Mouse (Mus musculus) liver, embryonic 12.5 days (tissue): ENCODE measurements around the gene Tbc1d4. TPM values are rescaled to one million over a fixed set of nuclear protein-coding genes. Genes with fewer than 3 reads are reported as not detected.

Experiments
- ATAC-seq: fragments of 200-750 bp; cut with Nextera tagmentation; 2 replicates; pipeline ENCODE4 v1.8.0; 2017; ENCODE audit warnings: moderate number of reproducible peaks, mild to moderate bottlenecking, moderate library complexity
- H3K27ac ChIP-seq: fragments of 300-500 bp; sonication (generic); 2 replicates; pipeline ENCODE4 v1.5.1; 2016; ENCODE audit warnings: mild to moderate bottlenecking
- H3K27me3 ChIP-seq: fragments of 300-500 bp; sonication (generic); replicated peaks from 2 replicates; pipeline ENCODE4 v1.6.1; 2016; ENCODE audit warnings: mild to moderate bottlenecking, moderate library complexity
- H3K36me3 ChIP-seq: fragments of 300-500 bp; sonication (generic); 2 replicates; pipeline ENCODE4 v1.6.1; 2016; ENCODE audit warnings: mild to moderate bottlenecking, moderate library complexity
- H3K4me1 ChIP-seq: fragments of 300-500 bp; sonication (generic); 2 replicates; pipeline ENCODE4 v1.6.1; 2016
- H3K4me2 ChIP-seq: fragments of 300-500 bp; sonication (generic); 2 replicates; pipeline ENCODE4 v1.6.1; 2016; ENCODE audit warnings: mild to moderate bottlenecking, moderate library complexity
- H3K4me3 ChIP-seq: fragments of 300-500 bp; sonication (generic); 2 replicates; pipeline ENCODE4 v1.5.1; 2016; ENCODE audit warnings: mild to moderate bottlenecking, moderate library complexity
- H3K9ac ChIP-seq: fragments of 300-500 bp; sonication (generic); 2 replicates; pipeline ENCODE4 v1.6.1; 2016; ENCODE audit warnings: mild to moderate bottlenecking, moderate library complexity
- H3K9me3 ChIP-seq: fragments of 300-500 bp; sonication (generic); replicated peaks from 2 replicates; pipeline ENCODE4 v1.6.1; 2016; ENCODE audit warnings: mild to moderate bottlenecking, moderate library complexity
- WGBS: fragments of 180-500 bp; shearing (Covaris S2); methylation state at CpG from one replicate; pipeline ENCODE4 v1.1.7; 2016; ENCODE audit not compliant: insufficient replicate concordance; 5-methylcytosine and 5-hydroxymethylcytosine counted together
- polyA plus RNA-seq: library from polyadenylated mRNA; unstranded; fragments of >200 nt; fragmentation: Nextera tagmentation; extraction: Ambion mirVana; gene quantifications from 2 replicates; pipeline ENCODE4 v1.2.1, GENCODE M21; 2016

Tbc1d4 gene
- polyA plus RNA-seq, 1 experiment from 2014 or later = 3.9 TPM

- H3K9ac ChIP-seq = no peak overlapping the region
- no peak overlapping the region for H3K27ac ChIP-seq
- H3K4me3 ChIP-seq = no peak overlapping the region
- no peak for ATAC-seq
- H3K27me3 ChIP-seq = no peaks in the 10 kb centered on the region
- no peaks in the 10 kb centered on the region for H3K9me3 ChIP-seq
- 74% methylated on average over 2 of the region's 2 CpGs for WGBS
- H3K4me1 ChIP-seq = no peaks in the 10 kb centered on the region
- no peaks in the 10 kb centered on the region for H3K36me3 ChIP-seq
- H3K4me2 ChIP-seq = no peak overlapping the region
Measured at GRCm38 (mm10) chr14:101519964-101520363, 89.0 kb downstream of the Tbc1d4 start.

DNA sequence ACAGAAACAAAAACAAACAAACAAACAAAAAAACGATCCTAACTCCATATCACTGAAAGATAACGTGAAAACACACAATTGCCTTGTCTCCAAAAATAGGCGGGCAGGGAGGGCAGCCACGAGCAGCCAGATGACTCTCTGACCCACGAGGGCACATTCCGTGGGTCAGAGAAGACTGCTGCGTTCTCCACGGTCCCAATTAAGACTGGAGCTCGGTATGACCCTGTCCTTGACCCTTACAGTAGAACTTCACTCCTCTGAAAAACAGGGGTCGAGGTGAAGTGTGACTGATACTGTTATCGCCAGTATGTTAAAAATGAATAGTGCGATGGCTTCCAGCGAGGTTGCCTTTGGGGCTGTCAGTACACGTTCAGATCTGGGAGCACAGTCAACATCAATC lies 90.7 kb downstream of the Tbc1d4 start:
- Histone ChIP-seq H3K9me3 (no peaks in the 10 kb centered on the region), H3K4me1 (no peaks in the 10 kb centered on the region), H3K4me2 (no peak overlapping the region), H3K36me3 (no peaks in the 10 kb centered on the region), H3K27me3 (no peaks in the 10 kb centered on the region), H3K9ac (no peak overlapping the region), H3K4me3 (no peak overlapping the region), H3K27ac (no peak overlapping the region)
- 46% methylated on average over 14 of the region's 14 CpGs for WGBS
- no peak for ATAC-seq

GRCm38 (mm10) chr14:101517801-101518200 lies 91.2 kb downstream of the Tbc1d4 start:
- Histone ChIP-seq H3K4me2 (no peak overlapping the region), H3K4me3 (no peak overlapping the region)

GRCm38 (mm10) chr14:101517341-101517740 lies 91.7 kb downstream of the Tbc1d4 start:
- Histone ChIP-seq H3K27me3 (no peaks in the 10 kb centered on the region), H3K9ac (no peak overlapping the region), H3K4me2 (no peak overlapping the region), H3K27ac (no peak overlapping the region), H3K36me3 (no peaks in the 10 kb centered on the region), H3K9me3 (no peaks in the 10 kb centered on the region), H3K4me1 (no peaks in the 10 kb centered on the region), H3K4me3 (no peak overlapping the region)
- ATAC-seq = no peak
- 23% methylated on average over 5 of the region's 5 CpGs for WGBS

More at GRCm38 (mm10) chr14:101517801-101518200, 91.2 kb downstream of the Tbc1d4 start:
- no peak overlapping the region for H3K9ac ChIP-seq
- H3K27me3 ChIP-seq = no peaks in the 10 kb centered on the region
- no peaks in the 10 kb centered on the region for H3K9me3 ChIP-seq
- ATAC-seq = no peak
- H3K27ac ChIP-seq = no peak overlapping the region
- WGBS = 59% methylated on average over 6 of the region's 6 CpGs
- H3K4me1 ChIP-seq = no peaks in the 10 kb centered on the region
- no peaks in the 10 kb centered on the region for H3K36me3 ChIP-seq

DNA sequence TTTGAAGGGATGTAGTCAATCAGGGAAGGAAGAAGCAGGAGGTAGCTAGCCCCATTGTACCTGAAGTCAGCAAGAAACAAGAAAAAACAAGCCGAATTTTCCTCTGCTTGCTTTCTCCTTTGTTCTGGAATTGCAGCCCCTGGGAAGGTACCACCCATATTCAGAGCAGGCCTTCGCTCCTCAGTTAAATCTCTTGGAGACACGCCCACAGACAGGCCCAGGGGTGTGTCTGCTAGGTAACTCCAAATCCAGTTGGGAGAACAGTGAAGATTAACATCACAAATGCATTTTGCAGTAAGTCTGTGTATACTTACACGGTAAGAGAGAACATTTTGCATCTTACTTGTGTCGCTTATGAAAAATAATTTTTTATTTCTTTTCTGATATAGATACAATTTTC lies 92.1 kb downstream of the Tbc1d4 start:
- Histone ChIP-seq H3K4me1 (no peaks in the 10 kb centered on the region), H3K9ac (no peak overlapping the region), H3K27ac (no peak overlapping the region), H3K36me3 (no peaks in the 10 kb centered on the region), H3K4me2 (no peak overlapping the region), H3K9me3 (no peaks in the 10 kb centered on the region), H3K27me3 (no peaks in the 10 kb centered on the region), H3K4me3 (no peak overlapping the region)
- ATAC-seq = no peak
- 37% methylated on average over 5 of the region's 5 CpGs for WGBS

- H3K27me3 ChIP-seq = no peaks in the 10 kb centered on the region
- no peaks in the 10 kb centered on the region for H3K9me3 ChIP-seq
- WGBS = 78% methylated on average over 11 of the region's 11 CpGs
- no peak overlapping the region for H3K4me3 ChIP-seq
- H3K36me3 ChIP-seq = no peaks in the 10 kb centered on the region
- H3K27ac ChIP-seq = no peak overlapping the region
- no peak for ATAC-seq
- H3K9ac ChIP-seq = no peak overlapping the region
- H3K4me2 ChIP-seq = no peak overlapping the region
- H3K4me1 ChIP-seq = no peaks in the 10 kb centered on the region
Measured at GRCm38 (mm10) chr14:101516031-101516430, 93.0 kb downstream of the Tbc1d4 start.

DNA sequence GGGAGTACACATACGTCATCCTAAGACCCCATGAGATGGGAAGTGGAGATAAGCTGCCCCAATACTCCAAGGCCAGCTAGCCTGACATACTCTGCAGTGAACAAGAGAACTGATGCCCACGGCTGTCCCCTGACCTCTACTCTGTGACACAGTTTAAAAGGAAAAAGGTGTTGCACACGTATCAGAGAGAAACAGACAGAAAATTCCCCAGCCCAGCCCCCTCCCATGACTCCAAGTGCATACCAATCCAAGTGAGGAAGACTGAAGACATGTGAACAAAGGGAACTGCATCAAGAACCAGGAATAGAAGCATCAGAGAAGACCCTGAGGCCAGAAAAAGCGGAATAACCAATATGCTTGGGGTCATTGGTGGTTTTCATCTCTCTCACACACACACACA lies 93.7 kb downstream of the Tbc1d4 start:
- Histone ChIP-seq H3K4me1 (no peaks in the 10 kb centered on the region), H3K4me3 (no peak overlapping the region), H3K4me2 (no peak overlapping the region), H3K9me3 (no peaks in the 10 kb centered on the region), H3K36me3 (no peaks in the 10 kb centered on the region), H3K9ac (no peak overlapping the region), H3K27me3 (no peaks in the 10 kb centered on the region), H3K27ac (no peak overlapping the region)
- WGBS = 56% methylated on average over 4 of the region's 4 CpGs
- ATAC-seq = no peak

GRCm38 (mm10) chr14:101514557-101514971 lies 94.4 kb downstream of the Tbc1d4 start:
- ATAC-seq = no peak
- Histone ChIP-seq H3K27me3 (no peaks in the 10 kb centered on the region), H3K9ac (no peak overlapping the region), H3K4me2 (no peak overlapping the region), H3K27ac (no peak overlapping the region), H3K4me1 (no peaks in the 10 kb centered on the region), H3K36me3 (no peaks in the 10 kb centered on the region), H3K9me3 (no peaks in the 10 kb centered on the region), H3K4me3 (no peak overlapping the region)
- WGBS = 59% methylated on average over 5 of the region's 5 CpGs

DNA sequence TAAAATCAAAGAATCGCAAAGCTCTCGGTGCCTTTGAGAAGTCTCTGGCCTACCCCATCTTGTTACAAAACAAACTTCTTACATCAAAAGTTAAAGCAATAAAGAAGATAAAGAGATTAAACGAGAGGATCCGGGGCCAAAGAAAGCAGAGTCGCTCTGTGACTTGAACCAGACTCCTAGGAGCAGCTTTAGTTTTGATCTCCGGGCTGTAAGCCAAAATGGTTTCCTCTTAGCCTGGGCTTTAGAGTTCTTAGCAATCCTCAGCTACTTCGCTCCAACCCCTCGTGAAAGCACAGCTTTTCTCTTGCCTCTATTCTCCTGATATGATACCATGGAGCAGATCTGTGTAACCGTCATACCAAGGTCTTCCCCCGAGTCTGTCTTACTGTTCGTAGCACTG lies 95.8 kb downstream of the Tbc1d4 start:
- no peak for ATAC-seq
- Histone ChIP-seq H3K4me1 (no peaks in the 10 kb centered on the region), H3K9ac (no peak overlapping the region), H3K9me3 (no peaks in the 10 kb centered on the region), H3K4me3 (no peak overlapping the region), H3K4me2 (no peak overlapping the region), H3K27ac (no peak overlapping the region), H3K36me3 (no peaks in the 10 kb centered on the region), H3K27me3 (no peaks in the 10 kb centered on the region)
- WGBS = 73% methylated on average over 11 of the region's 11 CpGs

DNA sequence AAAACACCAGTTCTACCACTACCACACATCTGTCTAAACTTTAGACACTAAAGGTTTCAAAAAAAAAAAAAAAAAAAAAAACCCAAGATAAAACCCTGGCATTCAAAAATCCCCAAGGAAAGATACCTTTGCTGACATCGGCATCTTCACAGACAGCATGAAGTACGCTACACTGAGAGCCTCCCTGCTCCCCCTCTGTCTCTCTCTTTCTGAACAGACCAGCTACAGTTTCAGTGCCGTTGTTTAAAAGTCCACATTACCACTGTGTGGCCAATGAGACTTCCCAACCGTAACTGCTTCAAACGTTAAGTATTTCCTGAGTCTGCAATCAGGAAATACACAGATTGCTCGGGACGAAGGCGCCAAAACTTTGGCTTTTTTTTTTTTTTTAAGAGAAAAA lies 97.6 kb downstream of the Tbc1d4 start:
- ATAC-seq = no peak
- no peaks in the 10 kb centered on the region for H3K4me1 ChIP-seq
- H3K27ac ChIP-seq = no peak overlapping the region
- H3K4me2 ChIP-seq = no peak overlapping the region
- H3K9me3 ChIP-seq = no peaks in the 10 kb centered on the region
- no peak overlapping the region for H3K4me3 ChIP-seq
- WGBS = 52% methylated on average over 8 of the region's 8 CpGs
- no peaks in the 10 kb centered on the region for H3K27me3 ChIP-seq
- no peaks in the 10 kb centered on the region for H3K36me3 ChIP-seq
- no peak overlapping the region for H3K9ac ChIP-seq

GRCm38 (mm10) chr14:101510540-101511313 lies 98.3 kb downstream of the Tbc1d4 start:
- H3K4me3 ChIP-seq = no peak overlapping the region
- no peaks in the 10 kb centered on the region for H3K9me3 ChIP-seq
- H3K27ac ChIP-seq = no peak overlapping the region
- ATAC-seq = no peak
- no peaks in the 10 kb centered on the region for H3K36me3 ChIP-seq
- H3K9ac ChIP-seq = no peak overlapping the region
- WGBS = 65% methylated on average over 13 of the region's 13 CpGs
- no peaks in the 10 kb centered on the region for H3K4me1 ChIP-seq
- no peaks in the 10 kb centered on the region for H3K27me3 ChIP-seq
- no peak overlapping the region for H3K4me2 ChIP-seq

- Histone ChIP-seq H3K4me2 (no peak overlapping the region), H3K9ac (no peak overlapping the region), H3K27ac (no peak overlapping the region), H3K4me3 (no peak overlapping the region), H3K36me3 (no peaks in the 10 kb centered on the region), H3K9me3 (no peaks in the 10 kb centered on the region), H3K4me1 (no peaks in the 10 kb centered on the region), H3K27me3 (no peaks in the 10 kb centered on the region)
- WGBS = 74% methylated on average over 7 of the region's 7 CpGs
- no peak for ATAC-seq
Measured at GRCm38 (mm10) chr14:101509759-101510158, 99.2 kb downstream of the Tbc1d4 start.

DNA sequence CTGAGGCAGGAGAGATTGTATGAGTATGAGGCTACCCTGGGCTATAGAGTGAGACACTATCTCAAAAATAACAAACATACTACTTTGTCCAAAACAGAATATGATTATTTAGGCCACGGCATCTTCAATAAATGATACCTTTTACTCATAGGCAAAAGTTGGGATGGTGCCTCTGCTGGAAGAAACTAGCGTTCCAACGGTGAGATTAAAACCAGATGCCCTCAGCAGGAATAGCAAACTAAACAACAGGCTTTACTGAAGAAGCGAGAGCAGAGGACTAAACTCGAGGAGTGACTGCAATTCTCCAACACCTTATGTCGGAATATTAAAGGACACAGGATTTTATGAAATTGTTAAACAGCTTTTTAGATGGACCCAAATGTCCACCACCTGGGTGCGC lies 101.0 kb downstream of the Tbc1d4 start:
- no peak for ATAC-seq
- 75% methylated on average over 7 of the region's 7 CpGs for WGBS
- no peaks in the 10 kb centered on the region for H3K27me3 ChIP-seq
- no peaks in the 10 kb centered on the region for H3K4me1 ChIP-seq
- no peak overlapping the region for H3K9ac ChIP-seq
- H3K4me2 ChIP-seq = no peak overlapping the region
- H3K4me3 ChIP-seq = no peak overlapping the region
- no peaks in the 10 kb centered on the region for H3K9me3 ChIP-seq
- no peaks in the 10 kb centered on the region for H3K36me3 ChIP-seq
- H3K27ac ChIP-seq = no peak overlapping the region
